Mouse (Mus musculus) hindbrain, postnatal 0 days (tissue): ENCODE data around the gene Ccpg1. TPM values are rescaled to one million over a fixed set of nuclear protein-coding genes. Genes with fewer than 3 reads are reported as not detected.
A peak's percentile ranks its signal among the peaks of the same experiment; 100 is the strongest.

Source experiments
- ATAC-seq: fragments of 200-750 bp; cut with Nextera tagmentation; 2 replicates; pipeline ENCODE4 v1.8.0; 2017; ENCODE audit warnings: mild to moderate bottlenecking, moderate TSS enrichment, moderate library complexity
- DNase-seq: peaks from one replicate; pipeline ENCODE4 v3.0.0-alpha.2; 2015; ENCODE audit warnings: low spot score
- H3K27ac ChIP-seq: fragments of 300-500 bp; sonication (generic); 2 replicates; pipeline ENCODE4 v1.5.1; 2014; ENCODE audit warnings: mild to moderate bottlenecking
- H3K27me3 ChIP-seq: fragments of 300-500 bp; sonication (generic); 2 replicates; pipeline ENCODE4 v1.6.1; 2014; ENCODE audit warnings: low read length, mixed read lengths; ENCODE audit not compliant: insufficient read depth
- H3K36me3 ChIP-seq: fragments of 300-500 bp; sonication (generic); 2 replicates; pipeline ENCODE4 v1.6.1; 2014; ENCODE audit warnings: low read length, mixed read lengths; ENCODE audit not compliant: insufficient read depth
- H3K4me1 ChIP-seq: fragments of 300-500 bp; sonication (generic); 2 replicates; pipeline ENCODE4 v1.6.1; 2014; ENCODE audit warnings: antibody characterized with exemption, low read length, mixed read lengths; ENCODE audit not compliant: insufficient read depth
- H3K4me2 ChIP-seq: fragments of 300-500 bp; sonication (generic); 2 replicates; pipeline ENCODE4 v1.6.1; 2014; ENCODE audit warnings: low read depth, mild to moderate bottlenecking, low read length, moderate library complexity, mixed read lengths
- H3K4me3 ChIP-seq: fragments of 300-500 bp; sonication (generic); 2 replicates; pipeline ENCODE4 v1.5.1; 2014; ENCODE audit warnings: low read length
- H3K9ac ChIP-seq: fragments of 300-500 bp; sonication (generic); replicated peaks from 2 replicates; pipeline ENCODE4 v1.6.1; 2014; ENCODE audit warnings: mild to moderate bottlenecking, low read length, moderate library complexity, mixed read lengths
- H3K9me3 ChIP-seq: fragments of 300-500 bp; sonication (generic); 2 replicates; pipeline ENCODE4 v1.6.1; 2016; ENCODE audit warnings: low read length, mixed read lengths
- CTCF ChIP-seq: IDR thresholded peaks from 2 replicates; pipeline ENCODE4 v1.5.1; 2016; ENCODE audit warnings: antibody characterized with exemption, control low read depth, low read depth
- WGBS: fragments of 180-500 bp; shearing (Covaris S2); extraction: QIAGEN DNeasy Blood & Tissue Kit; methylation state at CpG from one replicate; pipeline ENCODE4 v1.1.7; 2014; 5-methylcytosine and 5-hydroxymethylcytosine counted together
- polyA plus RNA-seq: library from polyadenylated mRNA; unstranded; fragments of >200 nt; fragmentation: Nextera tagmentation; extraction: Ambion mirVana; gene quantifications from 2 replicates; pipeline ENCODE4 v1.2.1, GENCODE M21; 2015
- total RNA-seq: library from RNA; depleted of rRNA; stranded (reverse); fragments of >200 nt; gene quantifications from 2 replicates; pipeline ENCODE4 v1.2.3, GENCODE M21; 2014

Ccpg1 gene
- total and polyA plus RNA-seq, 2 experiments from 2014 or later = 15.0 to 42.7 TPM

DNA sequence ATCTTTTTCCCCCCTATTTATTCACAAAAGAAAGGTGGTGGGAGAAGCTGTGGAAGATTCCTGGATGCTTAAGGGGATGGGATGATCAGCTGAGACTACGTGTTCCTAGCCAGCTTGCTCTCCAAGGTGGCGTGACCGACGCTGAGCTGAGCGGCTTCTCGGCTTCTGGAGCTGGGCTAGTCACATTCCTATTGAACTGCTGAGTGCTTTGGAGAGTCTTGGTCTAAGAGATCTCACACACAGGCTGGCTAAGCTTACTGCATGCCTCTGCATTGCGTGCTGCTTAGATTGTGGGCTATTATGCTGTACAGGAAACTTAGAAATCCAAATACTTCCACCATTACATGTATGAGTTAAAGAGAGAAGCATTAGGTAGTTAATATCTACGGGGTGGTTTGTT lies 18.8 kb downstream of the Ccpg1 start:
- no peak for TF ChIP-seq CTCF
- ATAC-seq (no peak), DNase-seq (no peak)
- no peak overlapping the region for H3K9ac ChIP-seq
- WGBS = 86% methylated on average over 8 of the region's 8 CpGs
- H3K4me3 ChIP-seq = no peak overlapping the region
- no peaks in the 10 kb centered on the region for H3K27me3 ChIP-seq
- peaks cover 41% of the 10 kb centered on the region for H3K36me3 ChIP-seq
- H3K4me2 ChIP-seq = no peak overlapping the region
- no peaks in the 10 kb centered on the region for H3K9me3 ChIP-seq
- no peak overlapping the region for H3K27ac ChIP-seq
- H3K4me1 ChIP-seq = no peaks in the 10 kb centered on the region

DNA sequence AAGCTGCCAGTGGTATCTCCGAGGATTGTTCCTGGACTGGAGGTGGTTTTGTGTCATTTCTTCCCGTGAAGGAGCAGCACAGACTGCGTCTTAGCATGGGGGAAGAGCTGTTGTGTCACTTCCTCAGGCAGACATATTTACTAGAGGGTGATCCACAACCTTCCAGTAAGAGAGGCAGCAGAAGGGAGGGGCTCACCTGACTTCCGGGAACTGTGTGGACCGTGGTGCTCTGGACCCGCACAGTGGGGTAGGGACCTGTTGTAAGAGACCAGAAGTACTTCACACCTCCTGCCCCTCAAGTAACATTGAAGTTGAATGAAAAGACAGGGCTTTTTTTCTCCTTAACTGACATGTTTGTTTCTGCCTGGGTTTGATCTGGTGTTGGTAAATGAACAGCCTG lies 19.9 kb downstream of the Ccpg1 start:
- no peak overlapping the region for H3K9ac ChIP-seq
- H3K27me3 ChIP-seq = no peaks in the 10 kb centered on the region
- TF ChIP-seq CTCF = no peak
- no peak overlapping the region for H3K4me3 ChIP-seq
- H3K4me2 ChIP-seq = no peak overlapping the region
- ATAC-seq (no peak), DNase-seq (no peak)
- H3K36me3 ChIP-seq = peaks cover 44% of the 10 kb centered on the region
- no peaks in the 10 kb centered on the region for H3K4me1 ChIP-seq
- H3K27ac ChIP-seq = no peak overlapping the region
- 90% methylated on average over 6 of the region's 6 CpGs for WGBS
- no peaks in the 10 kb centered on the region for H3K9me3 ChIP-seq

DNA sequence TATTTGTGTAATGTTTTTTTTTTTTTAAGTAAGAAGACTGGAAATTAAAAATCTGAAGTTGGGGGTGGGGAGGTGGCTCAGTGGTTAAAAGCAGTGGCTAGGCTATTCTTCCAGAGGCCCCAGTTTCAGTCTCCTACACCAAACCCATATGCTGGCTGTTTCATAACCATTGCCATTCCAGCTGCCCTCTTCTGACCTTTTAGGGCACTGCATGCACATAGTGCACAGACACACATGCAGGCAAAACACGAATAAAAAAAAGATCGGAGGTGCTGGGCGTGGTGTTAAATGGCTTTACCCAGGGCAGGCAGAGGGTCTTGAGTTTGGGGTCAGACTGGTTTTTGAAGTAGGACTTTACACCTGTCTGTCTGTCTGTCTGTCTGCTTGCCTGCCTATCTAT lies 20.9 kb downstream of the Ccpg1 start:
- Histone ChIP-seq H3K27ac (no peak overlapping the region), H3K27me3 (no peaks in the 10 kb centered on the region), H3K4me1 (no peaks in the 10 kb centered on the region), H3K36me3 (peaks cover 54% of the 10 kb centered on the region), H3K4me2 (no peak overlapping the region), H3K4me3 (no peak overlapping the region), H3K9ac (no peak overlapping the region), H3K9me3 (no peaks in the 10 kb centered on the region)
- ATAC-seq (no peak), DNase-seq (peak; percentile 40)
- peak; percentile 44 for TF ChIP-seq CTCF
- WGBS = 100% methylated on average over 3 of the region's 3 CpGs

DNA sequence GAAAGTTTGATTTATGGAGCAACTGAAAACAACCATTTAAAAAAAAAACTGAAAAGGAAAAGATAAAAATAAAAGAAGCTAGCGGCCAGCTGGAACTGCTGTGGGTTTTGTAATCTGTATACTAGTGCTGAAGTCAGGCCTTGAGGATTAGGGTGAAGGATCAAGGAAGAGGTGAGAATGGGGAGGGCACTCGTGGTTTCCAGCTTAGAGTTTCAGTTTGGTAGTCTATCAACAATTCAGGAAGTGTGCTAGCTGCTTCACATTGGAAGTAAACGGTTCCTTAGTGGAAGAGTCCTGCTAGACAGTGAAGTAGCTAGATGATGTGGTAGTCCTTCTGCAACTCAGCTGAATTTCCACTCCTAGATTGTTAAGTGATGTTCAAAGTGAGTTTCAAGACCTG lies 23.2 kb downstream of the Ccpg1 start:
- no peaks in the 10 kb centered on the region for H3K4me1 ChIP-seq
- H3K4me3 ChIP-seq = no peak overlapping the region
- no peak overlapping the region for H3K4me2 ChIP-seq
- no peak for DNase-seq
- H3K27ac ChIP-seq = no peak overlapping the region
- no peak for ATAC-seq
- no peak for TF ChIP-seq CTCF
- H3K9me3 ChIP-seq = no peaks in the 10 kb centered on the region
- no peak overlapping the region for H3K9ac ChIP-seq
- no peaks in the 10 kb centered on the region for H3K27me3 ChIP-seq
- WGBS = 77% methylated on average over 3 of the region's 3 CpGs
- peaks cover 63% of the 10 kb centered on the region for H3K36me3 ChIP-seq

DNA sequence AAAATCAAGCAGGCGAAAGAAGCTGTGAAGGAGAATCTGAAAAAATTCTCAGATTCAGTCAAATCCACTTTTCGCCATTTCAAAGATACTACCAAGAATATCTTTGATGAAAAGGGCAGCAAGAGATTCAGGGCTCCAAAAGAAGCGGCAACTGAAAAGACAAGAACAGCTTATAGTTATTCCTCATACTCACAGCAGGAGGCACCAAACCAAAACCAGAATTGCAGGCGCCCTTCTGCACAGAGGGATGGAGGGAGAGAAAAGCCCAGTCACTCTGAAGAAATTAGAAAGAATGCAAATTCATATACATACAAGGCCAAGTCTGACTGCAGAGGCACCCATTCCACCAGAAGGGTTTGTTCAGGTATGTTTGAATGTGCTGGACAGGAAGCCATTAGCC lies 27.4 kb downstream of the Ccpg1 start:
- Histone ChIP-seq H3K9ac (no peak overlapping the region), H3K4me3 (no peak overlapping the region), H3K27me3 (no peaks in the 10 kb centered on the region), H3K36me3 (peaks cover 62% of the 10 kb centered on the region), H3K4me1 (no peaks in the 10 kb centered on the region), H3K4me2 (no peak overlapping the region), H3K27ac (no peak overlapping the region), H3K9me3 (no peaks in the 10 kb centered on the region)
- DNase-seq (no peak), ATAC-seq (no peak)
- TF ChIP-seq CTCF = no peak; the same call in 1 of the 2 replicates
- 92% methylated on average over 4 of the region's 4 CpGs for WGBS

DNA sequence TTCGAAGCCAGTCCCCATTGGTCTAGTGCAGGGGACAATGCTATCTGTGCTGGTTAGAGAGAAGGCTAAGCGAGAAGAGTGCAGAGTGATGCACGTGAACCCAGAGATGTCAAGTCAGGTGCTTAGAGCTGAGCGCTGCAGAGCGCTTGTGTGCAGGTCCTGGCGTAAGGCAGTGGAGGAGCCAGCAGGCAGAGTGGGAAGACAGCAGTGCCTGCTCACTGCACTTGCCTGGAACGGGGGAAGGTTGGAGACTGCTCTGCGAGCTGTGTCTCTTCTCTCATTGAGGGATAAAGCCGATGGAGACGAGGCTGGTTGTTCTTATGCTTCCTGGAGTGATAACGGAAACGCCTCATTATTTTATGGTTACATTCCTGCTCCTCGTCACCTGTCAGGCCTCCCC lies 29.5 kb downstream of the Ccpg1 start:
- H3K36me3 ChIP-seq = peaks cover 74% of the 10 kb centered on the region
- ATAC-seq = no peak
- H3K27ac ChIP-seq = no peak overlapping the region
- no peak overlapping the region for H3K9ac ChIP-seq
- no peak for TF ChIP-seq CTCF
- WGBS = 89% methylated on average over 13 of the region's 13 CpGs
- no peaks in the 10 kb centered on the region for H3K27me3 ChIP-seq
- no peak for DNase-seq
- H3K4me3 ChIP-seq = no peak overlapping the region
- H3K4me2 ChIP-seq = no peak overlapping the region
- no peaks in the 10 kb centered on the region for H3K4me1 ChIP-seq
- no peaks in the 10 kb centered on the region for H3K9me3 ChIP-seq

DNA sequence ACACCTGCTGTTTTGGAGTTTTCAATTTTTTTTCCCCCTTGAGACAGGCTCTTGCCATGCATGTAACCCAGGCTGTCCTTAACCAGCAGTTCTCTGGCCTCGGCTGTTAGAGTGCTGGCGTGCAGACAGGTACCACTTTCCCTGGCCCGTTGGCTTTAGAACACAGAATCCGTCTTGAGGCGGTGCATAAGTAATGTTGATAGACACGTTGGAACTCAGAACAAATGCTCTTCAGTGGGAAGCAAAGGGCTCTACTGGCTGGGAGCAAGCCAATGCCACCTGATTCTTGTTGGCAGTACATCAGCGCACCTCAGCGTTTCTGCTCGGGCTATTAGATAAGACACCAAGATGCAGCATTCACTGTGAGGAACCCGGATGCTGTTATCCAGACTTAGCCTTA lies 34.6 kb downstream of the Ccpg1 start:
- H3K4me3 ChIP-seq = no peak overlapping the region
- no peak for ATAC-seq
- WGBS = 83% methylated on average over 10 of the region's 10 CpGs

More for the DNA sequence above, 34.6 kb downstream of the Ccpg1 start:
- no peaks in the 10 kb centered on the region for H3K4me1 ChIP-seq
- H3K4me2 ChIP-seq = no peak overlapping the region
- H3K27ac ChIP-seq = no peak overlapping the region
- no peaks in the 10 kb centered on the region for H3K9me3 ChIP-seq
- peak; percentile 9 for DNase-seq
- H3K27me3 ChIP-seq = no peaks in the 10 kb centered on the region
- H3K36me3 ChIP-seq = peaks cover 49% of the 10 kb centered on the region
- no peak for TF ChIP-seq CTCF
- H3K9ac ChIP-seq = no peak overlapping the region
